In the genomic region with DNA sequence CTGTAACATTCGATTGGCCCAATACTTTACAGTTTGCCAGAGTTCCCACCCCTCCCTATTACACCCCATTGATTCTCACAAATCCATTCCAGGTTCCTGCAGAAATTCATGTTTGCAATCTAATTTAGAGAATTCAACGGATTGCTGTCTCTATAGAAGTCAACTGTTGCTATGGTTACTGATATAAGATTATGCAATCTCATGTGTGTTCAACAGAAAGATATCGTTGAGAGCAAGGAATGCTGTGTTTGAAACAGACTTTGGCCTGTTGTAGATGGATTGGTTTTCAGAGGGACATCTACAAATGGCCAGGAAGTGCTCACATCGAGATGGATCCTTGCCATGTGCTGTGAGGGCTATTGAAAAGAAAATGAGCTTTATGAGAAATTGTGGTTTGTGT, we compare ENCODE assay signal across 23 mouse cellular contexts. TPM values are rescaled to one million over a fixed set of nuclear protein-coding genes. Genes with fewer than 3 reads are reported as not detected.
DNase-seq lines count a peak whose midpoint lies in the region; ATAC-seq and TF ChIP-seq lines count a peak whose summit lies in the region.
"Had no signal": no experiment of that assay in that cellular context is flagged by ENCODE, and none has a peak within 500 bp of the region (broad histone marks: within the 10 kb centered on the region; RNA-seq: fewer than 3 reads in every experiment).

No protein-coding gene starts in this region.

- H3K4me2 ChIP-seq in forebrain, embryonic 16.5 days (ENCODE audit: low read length) = no peak overlapping the region
- no peak overlapping the region for H3K4me2 ChIP-seq in forebrain, embryonic 13.5 days
- no peak overlapping the region for H3K4me2 ChIP-seq in lung, postnatal 0 days (replicated peaks; ENCODE audit: low read depth, low read length)
- H3K4me2 ChIP-seq in intestine, postnatal 0 days (replicated peaks; ENCODE audit: low read depth) = no peak overlapping the region
- H3K4me2 ChIP-seq: forebrain, embryonic 15.5 days; hindbrain, embryonic 12.5 days had no signal

- no peaks in the 10 kb centered on the region for H3K27me3 ChIP-seq in forebrain, embryonic 16.5 days (replicated peaks; ENCODE audit: control insufficient read depth, insufficient read depth, low read length)
- no peaks in the 10 kb centered on the region for H3K27me3 ChIP-seq in forebrain, embryonic 13.5 days
- no peaks in the 10 kb centered on the region for H3K27me3 ChIP-seq in lung, postnatal 0 days (replicated peaks; ENCODE audit: insufficient read depth, low read length)
- no peaks in the 10 kb centered on the region for H3K27me3 ChIP-seq in intestine, postnatal 0 days (replicated peaks; ENCODE audit: control insufficient read depth, insufficient read depth, low read length)
- H3K27me3 ChIP-seq: forebrain, embryonic 15.5 days; hindbrain, embryonic 12.5 days had no signal

- H3K36me3 ChIP-seq in forebrain, embryonic 16.5 days (ENCODE audit: control insufficient read depth, insufficient read depth) = no peaks in the 10 kb centered on the region
- no peaks in the 10 kb centered on the region for H3K36me3 ChIP-seq in forebrain, embryonic 13.5 days (ENCODE audit: poor library complexity, severe bottlenecking)
- no peaks in the 10 kb centered on the region for H3K36me3 ChIP-seq in lung, postnatal 0 days (ENCODE audit: insufficient read depth, low read length)
- H3K36me3 ChIP-seq in intestine, postnatal 0 days (ENCODE audit: control insufficient read depth, insufficient read depth) = no peaks in the 10 kb centered on the region
- H3K36me3 ChIP-seq: embryonic facial prominence, embryonic 10.5 days; forebrain, embryonic 15.5 days; G1E; heart, embryonic 10.5 days; hindbrain, embryonic 12.5 days had no signal

- no peak overlapping the region for H3K27ac ChIP-seq in forebrain, embryonic 16.5 days (ENCODE audit: low read length)
- H3K27ac ChIP-seq in forebrain, embryonic 13.5 days = no peak overlapping the region
- no peak overlapping the region for H3K27ac ChIP-seq in lung, postnatal 0 days (ENCODE audit: low read length)
- H3K27ac ChIP-seq in intestine, postnatal 0 days (ENCODE audit: low read depth, low read length) = no peak overlapping the region
- H3K27ac ChIP-seq: embryonic facial prominence, embryonic 10.5 days; forebrain, embryonic 15.5 days; heart, embryonic 10.5 days; hindbrain, embryonic 12.5 days had no signal

- H3K4me3 ChIP-seq in forebrain, embryonic 16.5 days (replicated peaks; ENCODE audit: low read length) = no peak overlapping the region
- H3K4me3 ChIP-seq in forebrain, embryonic 13.5 days = no peak overlapping the region
- no peak overlapping the region for H3K4me3 ChIP-seq in lung, postnatal 0 days (ENCODE audit: low read depth, low read length)
- H3K4me3 ChIP-seq in intestine, postnatal 0 days (ENCODE audit: low read depth, low read length) = no peak overlapping the region
- H3K4me3 ChIP-seq: embryonic facial prominence, embryonic 10.5 days; forebrain, embryonic 15.5 days; heart, embryonic 10.5 days; hindbrain, embryonic 12.5 days had no signal

- DNase-seq in lung, postnatal 0 days (ENCODE audit: low spot score) = peak; percentile 11
- no peak for DNase-seq in lung, postnatal 14 days
- DNase-seq in R1 (ENCODE audit: low read depth, low spot score) = peak; percentile 8
- no peak for DNase-seq in cerebellum, adult 18-20 months
- DNase-seq: adrenal gland, postnatal 14 days; B cell, adult 2 months; cerebellum, adult 2 months; cerebellum, postnatal 10 days; gastrocnemius, postnatal 36 days; heart, adult 18-20 months; heart, postnatal 10 days; heart, postnatal 4 days had no signal

- no peak overlapping the region for H3K9ac ChIP-seq in forebrain, embryonic 16.5 days (replicated peaks; ENCODE audit: low read depth, low read length)
- no peak overlapping the region for H3K9ac ChIP-seq in forebrain, embryonic 13.5 days
- H3K9ac ChIP-seq in lung, postnatal 0 days (replicated peaks; ENCODE audit: low read depth) = no peak overlapping the region
- no peak overlapping the region for H3K9ac ChIP-seq in intestine, postnatal 0 days (ENCODE audit: low read depth, low read length)
- H3K9ac ChIP-seq: forebrain, embryonic 15.5 days; hindbrain, embryonic 12.5 days had no signal

- H3K4me1 ChIP-seq in forebrain, embryonic 16.5 days (replicated peaks; ENCODE audit: control insufficient read depth, insufficient read depth, low read length) = no peaks in the 10 kb centered on the region
- H3K4me1 ChIP-seq in forebrain, embryonic 13.5 days = no peaks in the 10 kb centered on the region
- no peaks in the 10 kb centered on the region for H3K4me1 ChIP-seq in lung, postnatal 0 days (ENCODE audit: insufficient read depth, low read depth, low read length)
- H3K4me1 ChIP-seq in intestine, postnatal 0 days (replicated peaks; ENCODE audit: control insufficient read depth, insufficient read depth, low read length) = no peaks in the 10 kb centered on the region
- H3K4me1 ChIP-seq: embryonic facial prominence, embryonic 10.5 days; forebrain, embryonic 15.5 days; heart, embryonic 10.5 days; hindbrain, embryonic 12.5 days had no signal

- ATAC-seq in forebrain, embryonic 16.5 days = peak; percentile 56; the same call in 1 of the 2 replicates
- ATAC-seq in forebrain, embryonic 13.5 days = no peak
- no peak for ATAC-seq in lung, postnatal 0 days
- peak; percentile 54; the same call in 1 of the 2 replicates for ATAC-seq in intestine, postnatal 0 days
- ATAC-seq: CD4-positive, CD25-positive, alpha-beta regulatory T cell, adult 4 months; forebrain, embryonic 15.5 days; hindbrain, embryonic 16.5 days had no signal

- WGBS in forebrain, embryonic 16.5 days = 61% methylated on average over 4 of the region's 4 CpGs
- 70% methylated on average over 4 of the region's 4 CpGs for WGBS in forebrain, embryonic 13.5 days
- WGBS in lung, postnatal 0 days = 37% methylated on average over 4 of the region's 4 CpGs
- 38% methylated on average over 4 of the region's 4 CpGs for WGBS in intestine, postnatal 0 days

- H3K9me3 ChIP-seq in forebrain, embryonic 16.5 days (ENCODE audit: control insufficient read depth, low read length) = no peaks in the 10 kb centered on the region
- H3K9me3 ChIP-seq in forebrain, embryonic 13.5 days (replicated peaks) = no peaks in the 10 kb centered on the region
- no peaks in the 10 kb centered on the region for H3K9me3 ChIP-seq in lung, postnatal 0 days (ENCODE audit: low read length)
- H3K9me3 ChIP-seq in intestine, postnatal 0 days (ENCODE audit: control insufficient read depth) = no peaks in the 10 kb centered on the region
- H3K9me3 ChIP-seq: embryonic facial prominence, embryonic 10.5 days; forebrain, embryonic 15.5 days; G1E; heart, embryonic 10.5 days; hindbrain, embryonic 12.5 days had no signal

- no peak for TF ChIP-seq EP300 in lung, postnatal 0 days (IDR thresholded peaks at IDR 0.05)

- no peak for TF ChIP-seq CTCF in lung, postnatal 0 days (IDR thresholded peaks at IDR 0.05)
- TF ChIP-seq CTCF in intestine, postnatal 0 days (IDR thresholded peaks at IDR 0.05; ENCODE audit: low read depth) = no peak

RNA-seq across cellular contexts. Expression of a gene that starts 0.9 kb away (rescaled TPM):
- polyA plus RNA-seq in forebrain, embryonic 16.5 days (2015; fragmentation: Nextera tagmentation; extraction: Ambion mirVana) = 0.14 TPM in 1 of 2 replicates, not detected in the other
- polyA plus RNA-seq in forebrain, embryonic 13.5 days (2015; fragmentation: Nextera tagmentation; extraction: Ambion mirVana) = 0.08 TPM in 1 of 2 replicates, not detected in the other
- 0.20 and 0.48 TPM in 2 replicates for polyA plus RNA-seq in lung, postnatal 0 days (2015; fragmentation: Nextera tagmentation; extraction: Ambion mirVana)
- 0.05 TPM in 1 of 2 replicates, not detected in the other for polyA plus RNA-seq in intestine, postnatal 0 days (2015; fragmentation: Nextera tagmentation; extraction: Ambion mirVana)
- polyA plus RNA-seq: CD4-positive, CD25-positive, alpha-beta regulatory T cell, adult 4 months; cerebellum, adult 2 months; embryonic facial prominence, embryonic 10.5 days; forebrain, embryonic 15.5 days; G1E; heart, embryonic 14.5 days; hindbrain, embryonic 12.5 days; hindbrain, embryonic 16.5 days had no signal

RNA-seq across cellular contexts. Expression of a gene that starts 46.0 kb away (rescaled TPM):
- 4.0 and 4.9 TPM in 2 replicates for polyA plus RNA-seq in forebrain, embryonic 16.5 days (2015; fragmentation: Nextera tagmentation; extraction: Ambion mirVana)
- 4.2 and 5.9 TPM in 2 replicates for polyA plus RNA-seq in forebrain, embryonic 13.5 days (2015; fragmentation: Nextera tagmentation; extraction: Ambion mirVana)
- polyA plus RNA-seq in lung, postnatal 0 days (2015; fragmentation: Nextera tagmentation; extraction: Ambion mirVana) = 4.3 and 4.9 TPM in 2 replicates
- 3.8 and 4.8 TPM in 2 replicates for polyA plus RNA-seq in intestine, postnatal 0 days (2015; fragmentation: Nextera tagmentation; extraction: Ambion mirVana)

RNA-seq across cellular contexts. Expression of a gene that starts 46.4 kb away (rescaled TPM):
- 150 and 159 TPM in 2 replicates for polyA plus RNA-seq in forebrain, embryonic 16.5 days (2015; fragmentation: Nextera tagmentation; extraction: Ambion mirVana)
- polyA plus RNA-seq in forebrain, embryonic 13.5 days (2015; fragmentation: Nextera tagmentation; extraction: Ambion mirVana) = 220 and 233 TPM in 2 replicates
- polyA plus RNA-seq in lung, postnatal 0 days (2015; fragmentation: Nextera tagmentation; extraction: Ambion mirVana) = 116 and 117 TPM in 2 replicates
- polyA plus RNA-seq in intestine, postnatal 0 days (2015; fragmentation: Nextera tagmentation; extraction: Ambion mirVana) = 151 and 155 TPM in 2 replicates

Comparison
In these comparisons a context has a peak if more than half of its experiments do, and no peak if none do; other contexts are left out.
1. ATAC-seq: peak in forebrain, embryonic 16.5 days (single experiment) and intestine, postnatal 0 days (single experiment); none in forebrain, embryonic 13.5 days (single experiment) and lung, postnatal 0 days (single experiment).
2. DNase-seq: peak in lung, postnatal 0 days (single experiment) and R1 (single experiment); none in lung, postnatal 14 days (single experiment) and cerebellum, adult 18-20 months (0 of 2).